Mouse (Mus musculus): ENCODE results near the gene Olfr1415.
A peak's percentile ranks its signal among the peaks of the same experiment; 100 is the strongest.
"Not testable (repeated sequence)": the region's sequence is repeated elsewhere in the genome, so short reads cannot be mapped to it uniquely, and the experiment has no call there.

Gene Olfr1415

GRCm38 (mm10) chr1:92496001-92496400, at the start of gene Olfr1415:
Gene Olfr1415, minus strand, starts transcription at chr1:92496101.
- DNase-seq = no peak

DNA sequence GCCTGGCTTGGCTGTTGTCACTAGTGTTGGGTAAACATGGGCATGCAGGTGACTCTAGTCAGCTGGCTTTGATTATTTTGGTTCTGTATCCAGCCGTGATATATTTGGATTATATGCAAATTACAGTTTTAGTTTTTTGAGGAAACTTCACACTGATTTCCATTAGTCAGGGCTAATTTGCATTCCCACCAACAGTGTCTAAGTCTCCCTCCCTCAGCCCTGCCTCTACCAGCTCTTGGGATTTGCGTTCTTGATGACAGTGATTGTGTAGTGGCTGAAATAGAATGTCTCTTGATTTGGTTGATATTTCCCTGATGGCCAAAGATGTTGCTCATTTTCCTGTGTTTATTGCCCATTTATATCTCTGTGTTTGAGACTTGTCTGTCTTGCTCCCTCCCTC, 43.2 kb upstream of the Olfr1415 start:
- DNase-seq = no peak

- no peak for DNase-seq
Measured at GRCm38 (mm10) chr1:92536972-92537371, 41.1 kb upstream of the Olfr1415 start.

DNA sequence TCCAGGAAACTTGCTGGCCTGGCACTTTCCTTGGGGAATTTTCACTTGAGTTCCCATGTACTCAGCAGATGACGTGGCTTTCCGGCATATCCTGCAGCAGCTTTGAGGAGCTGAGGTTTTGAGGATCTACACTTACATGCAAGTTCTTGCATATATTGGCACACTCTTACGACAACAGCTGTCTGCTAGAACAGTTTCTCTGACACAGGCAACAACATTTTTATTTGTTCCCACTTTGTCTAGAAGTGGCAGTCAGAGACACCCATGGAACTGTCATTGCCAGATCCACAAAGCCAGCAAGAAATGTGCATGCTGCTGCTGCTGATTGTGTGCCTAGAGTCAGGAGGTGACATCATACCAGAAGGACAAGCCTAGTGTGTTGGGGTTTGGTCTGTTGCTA, 27.9 kb upstream of the Olfr1415 start:
- DNase-seq = no peak

DNA sequence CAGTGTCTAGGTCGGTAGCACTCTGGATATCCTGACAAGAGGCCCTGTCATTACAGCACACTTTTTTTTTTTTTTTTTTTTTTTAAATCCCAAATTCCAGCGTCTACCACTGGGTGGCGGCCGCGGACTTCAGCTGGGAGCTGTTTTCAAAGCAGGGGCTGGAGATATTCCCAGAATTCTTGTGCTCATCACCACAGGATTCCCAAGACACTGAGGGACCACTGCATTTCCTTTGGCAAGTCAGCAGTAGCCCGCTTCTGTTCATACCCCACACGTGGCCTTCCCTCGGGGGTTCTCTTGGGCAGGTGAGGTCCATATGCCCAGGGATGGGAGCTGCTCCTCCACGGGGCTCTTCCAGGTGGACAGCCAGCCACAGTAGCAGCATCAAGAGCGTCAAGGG, 25.5 kb upstream of the Olfr1415 start:
- DNase-seq = peak; percentile 81

DNA sequence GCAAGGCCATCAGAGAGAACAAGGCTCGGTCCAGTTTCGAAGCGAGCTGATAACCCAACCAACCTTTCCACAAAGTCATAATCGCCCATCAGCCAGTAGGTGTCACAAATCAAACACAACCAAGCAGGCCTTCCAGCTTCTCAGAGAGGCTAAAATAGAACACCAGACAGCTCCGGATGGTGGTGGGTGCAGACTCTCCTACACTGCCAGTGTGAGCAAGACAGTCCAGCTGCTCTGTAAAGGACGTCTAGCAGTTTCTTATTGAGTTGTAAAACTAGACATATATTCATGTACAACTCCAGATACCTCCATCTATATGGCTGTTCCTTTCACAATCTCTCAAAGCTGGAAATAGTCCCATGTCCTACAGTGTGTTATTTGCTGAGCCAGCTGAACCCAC, 23.1 kb upstream of the Olfr1415 start:
- DNase-seq = no peak

DNA sequence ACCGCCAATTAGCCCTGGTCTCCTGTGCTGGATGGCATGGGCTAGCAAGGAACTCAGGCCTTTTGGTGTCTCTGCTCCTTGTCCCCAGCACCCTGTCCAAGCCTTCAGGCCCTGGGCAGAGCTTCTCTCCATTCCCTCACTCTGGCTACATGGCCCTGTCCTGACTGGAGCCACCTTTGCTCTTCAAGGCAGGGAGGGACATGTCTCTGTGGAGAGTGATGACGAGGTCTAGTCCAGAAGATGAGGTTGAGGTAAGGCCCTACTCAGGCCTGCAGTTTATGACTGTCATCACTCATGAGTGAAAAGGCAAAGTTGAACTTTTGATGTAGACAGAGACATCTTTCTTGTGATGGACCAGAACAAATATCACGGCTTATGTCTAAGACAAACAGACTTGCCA, 22.7 kb upstream of the Olfr1415 start, which contains the start of gene Olfr1414:
Gene Olfr1414, minus strand, starts transcription at position 101 of the 400 bp plus-strand sequence.
- no peak for DNase-seq

DNA sequence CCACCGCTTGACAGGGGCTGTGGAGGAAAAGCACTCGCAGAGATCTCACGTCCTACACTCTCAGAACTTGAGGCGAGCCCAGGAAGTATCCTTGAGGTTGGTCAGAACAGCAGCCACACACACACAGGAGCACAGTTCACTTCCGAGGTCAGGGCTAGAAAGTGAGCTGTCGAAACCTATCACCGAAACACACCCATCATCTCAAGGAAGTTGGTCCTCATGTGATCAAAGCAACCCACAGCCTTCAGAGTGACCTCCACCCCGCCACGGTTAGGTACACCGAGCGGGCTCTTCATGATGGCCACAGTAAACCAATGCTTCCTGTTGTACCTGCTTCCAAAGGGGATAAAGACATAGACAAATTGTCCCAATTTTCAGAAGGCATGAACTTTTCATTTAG, 19.5 kb upstream of the Olfr1415 start:
- no peak for DNase-seq

DNA sequence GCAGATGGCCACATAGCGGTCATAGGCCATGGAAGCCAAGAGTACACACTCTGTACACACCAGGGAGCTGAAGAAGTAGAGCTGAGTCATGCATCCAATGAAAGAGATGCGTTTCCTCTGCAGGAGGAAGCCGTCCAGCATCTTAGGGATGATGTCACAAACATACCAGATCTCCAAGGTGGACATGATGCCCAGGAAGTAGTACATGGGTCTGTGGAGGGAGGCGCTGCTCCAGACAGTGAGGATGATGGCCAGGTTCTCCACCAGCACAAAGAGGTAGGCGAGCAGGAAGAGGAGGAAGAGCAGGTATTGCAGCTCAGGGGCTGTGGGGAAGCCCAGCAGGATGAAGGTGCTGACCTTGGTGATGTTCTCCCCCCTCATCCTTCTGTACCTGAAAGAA, 15.7 kb upstream of the Olfr1415 start:
- DNase-seq = not testable (repeated sequence)

DNA sequence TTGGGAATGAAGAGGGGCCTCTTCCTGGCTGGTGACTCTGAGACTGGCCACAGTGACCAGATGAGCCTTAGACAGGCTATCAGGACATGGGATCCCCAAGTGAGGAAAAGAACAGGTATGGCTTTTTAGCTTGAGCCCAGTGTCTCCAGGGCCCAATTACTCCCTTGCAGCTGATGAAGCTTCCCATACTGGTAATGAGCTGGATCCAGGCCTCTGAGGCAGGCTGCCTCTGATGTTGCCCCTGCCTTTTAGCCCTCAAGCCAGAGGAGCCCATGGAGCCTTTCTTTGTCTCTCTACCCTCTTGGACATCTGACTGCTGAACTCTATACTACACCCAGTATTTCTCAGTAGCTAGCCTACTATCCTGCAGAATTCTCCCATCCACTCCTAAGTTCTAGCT, 10.9 kb downstream of the Olfr1415 start, which contains the start of gene Olfr1416:
Gene Olfr1416, minus strand, starts transcription at position 101 of the 400 bp plus-strand sequence.
- DNase-seq = no peak

- DNase-seq = no peak
Measured at GRCm38 (mm10) chr1:92474066-92474578, 21.8 kb downstream of the Olfr1415 start.

DNA sequence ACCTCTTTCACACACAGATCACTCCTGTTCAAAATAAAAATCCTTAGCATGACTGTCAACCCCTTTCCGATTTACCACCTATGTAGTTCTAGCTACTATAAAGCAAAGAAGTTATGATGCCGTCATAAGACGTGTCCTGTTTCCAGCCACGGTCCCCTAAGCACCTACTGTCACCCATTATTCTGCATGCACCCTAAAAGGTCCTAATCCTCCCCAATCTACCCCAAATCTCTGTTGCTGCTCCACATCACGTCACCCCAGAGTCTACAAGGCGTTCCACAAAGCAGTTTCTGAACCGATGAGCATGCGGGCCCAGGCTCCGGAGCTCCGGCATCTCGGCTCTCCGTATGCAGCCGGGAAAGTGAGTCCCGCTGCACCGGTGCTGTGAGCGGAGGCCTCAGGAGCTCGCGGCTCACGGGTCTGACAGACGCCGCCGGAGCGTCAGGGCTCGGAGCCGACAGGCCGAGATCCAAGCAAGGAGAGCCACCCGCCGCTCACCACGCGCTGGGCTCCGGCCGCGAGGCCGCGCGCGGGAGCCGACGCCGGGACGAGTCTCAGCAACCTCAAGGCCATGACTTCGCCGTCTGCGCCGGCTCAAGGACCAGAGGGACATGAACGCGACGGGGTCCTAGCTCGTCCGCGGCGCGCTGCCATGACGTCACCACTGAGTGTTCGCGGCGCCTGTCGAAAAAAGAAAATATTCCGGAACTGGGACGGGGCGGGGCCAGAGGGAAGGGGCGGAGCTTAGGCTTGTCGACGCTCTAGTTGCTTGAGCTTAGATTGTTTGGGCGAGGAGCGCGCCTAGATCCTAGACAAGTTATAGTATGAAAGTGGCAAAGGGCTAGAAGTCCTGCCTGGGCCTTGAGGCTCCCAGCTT, 22.5 kb downstream of the Olfr1415 start, which contains the start of gene Ndufa10:
Gene Ndufa10, minus strand, starts transcription at position 696 of the 877 bp plus-strand sequence.
- DNase-seq = peak; percentile 96

- no peak for DNase-seq
Measured at GRCm38 (mm10) chr1:92468891-92469290, 27.0 kb downstream of the Olfr1415 start.

DNA sequence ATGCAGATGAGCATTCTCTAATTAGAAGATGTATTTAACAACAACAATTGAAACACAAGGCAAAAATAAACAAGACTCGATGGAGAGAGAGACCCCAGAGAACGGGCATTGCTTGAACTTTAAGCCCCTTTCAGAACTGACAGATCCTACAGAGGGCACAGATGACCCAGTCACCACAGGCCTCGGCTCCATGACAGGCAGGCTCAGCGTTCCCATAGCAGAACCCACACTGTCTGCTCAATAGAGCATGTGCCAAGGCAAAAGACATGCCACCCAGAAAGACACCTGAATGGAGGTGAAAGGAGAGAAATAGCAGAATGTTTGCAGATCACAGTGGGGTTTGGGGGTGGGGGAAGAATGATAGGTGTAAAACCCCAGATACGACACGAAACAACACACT, 37.5 kb downstream of the Olfr1415 start:
- no peak for DNase-seq

GRCm38 (mm10) chr1:92457758-92458157, 38.1 kb downstream of the Olfr1415 start:
- DNase-seq = no peak

DNA sequence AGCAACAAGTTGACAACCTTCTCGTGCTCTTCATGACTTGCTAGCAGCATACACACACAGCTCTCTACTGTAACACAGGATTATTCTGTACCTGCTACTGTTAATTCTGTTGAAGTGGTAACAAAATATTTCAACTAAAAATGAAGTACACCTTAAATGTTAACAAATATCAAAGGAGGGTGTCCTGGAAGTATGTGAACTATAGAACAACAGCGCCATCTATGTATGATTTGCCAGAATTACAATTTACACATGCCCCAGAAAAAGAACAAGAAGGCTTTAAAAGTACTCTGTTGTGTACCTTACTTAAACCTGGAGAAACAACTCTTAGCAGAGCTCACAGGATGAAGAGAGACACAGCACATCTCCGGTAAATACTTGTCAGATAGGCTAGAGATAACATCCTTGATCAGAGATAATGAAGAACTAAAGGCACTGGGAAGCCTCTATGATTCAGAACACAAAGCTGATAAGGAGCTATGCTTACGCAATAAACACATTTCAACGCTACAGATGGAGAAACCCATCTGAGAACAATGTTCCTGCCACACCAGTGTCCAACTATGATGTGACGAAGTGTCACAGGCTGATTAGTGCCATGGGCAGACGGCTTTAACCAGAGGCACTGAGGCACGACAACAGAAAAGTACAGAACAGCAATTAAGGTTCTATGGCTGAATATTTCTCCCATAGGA, 42.0 kb downstream of the Olfr1415 start:
- DNase-seq = peak; percentile 64

- DNase-seq = no peak
Measured at GRCm38 (mm10) chr1:92448293-92448692, 47.6 kb downstream of the Olfr1415 start.

GRCm38 (mm10) chr1:92441453-92442063, 54.3 kb downstream of the Olfr1415 start:
- no peak for DNase-seq

- DNase-seq = no peak
Measured at GRCm38 (mm10) chr1:92440066-92440750, 55.7 kb downstream of the Olfr1415 start.
